Mouse (Mus musculus) lung, postnatal 0 days (tissue): ENCODE data around the gene Gm17509. TPM values are rescaled to one million over a fixed set of nuclear protein-coding genes. Genes with fewer than 3 reads are reported as not detected.

ENCODE experiments used
- ATAC-seq: fragments of 200-750 bp; cut with Nextera tagmentation; 2 replicates; pipeline ENCODE4 v1.8.0; 2017; ENCODE audit warnings: moderate library complexity
- DNase-seq: peaks from one replicate; pipeline ENCODE4 v3.0.0-alpha.2; 2016; ENCODE audit warnings: low spot score
- H3K27ac ChIP-seq: fragments of 300-500 bp; sonication (generic); 2 replicates; pipeline ENCODE4 v1.5.1; 2014; ENCODE audit warnings: antibody characterized with exemption, mild to moderate bottlenecking, low read length, mixed read lengths
- H3K27me3 ChIP-seq: fragments of 300-500 bp; sonication (generic); replicated peaks from 2 replicates; pipeline ENCODE4 v1.6.1; 2014; ENCODE audit warnings: low read length, mixed read lengths; ENCODE audit not compliant: insufficient read depth
- H3K36me3 ChIP-seq: fragments of 300-500 bp; sonication (generic); 2 replicates; pipeline ENCODE4 v1.6.1; 2014; ENCODE audit warnings: low read length, mixed read lengths; ENCODE audit not compliant: insufficient read depth
- H3K4me1 ChIP-seq: fragments of 300-500 bp; sonication (generic); 2 replicates; pipeline ENCODE4 v1.6.1; 2014; ENCODE audit warnings: antibody characterized with exemption, low read depth, low read length, mixed read lengths; ENCODE audit not compliant: insufficient read depth
- H3K4me2 ChIP-seq: fragments of 300-500 bp; sonication (generic); replicated peaks from 2 replicates; pipeline ENCODE4 v1.6.1; 2014; ENCODE audit warnings: low read depth, mild to moderate bottlenecking, low read length, moderate library complexity, mixed read lengths
- H3K4me3 ChIP-seq: fragments of 300-500 bp; sonication (generic); 2 replicates; pipeline ENCODE4 v1.5.1; 2014; ENCODE audit warnings: low read depth, low read length
- H3K9ac ChIP-seq: fragments of 300-500 bp; sonication (generic); replicated peaks from 2 replicates; pipeline ENCODE4 v1.6.1; 2014; ENCODE audit warnings: low read depth, mild to moderate bottlenecking
- H3K9me3 ChIP-seq: fragments of 300-500 bp; sonication (generic); 2 replicates; pipeline ENCODE4 v1.6.1; 2016; ENCODE audit warnings: low read length, mixed read lengths
- CTCF ChIP-seq: IDR thresholded peaks from 2 replicates; pipeline ENCODE4 v1.5.1; 2016; ENCODE audit warnings: antibody characterized with exemption, mild to moderate bottlenecking
- EP300 ChIP-seq: IDR thresholded peaks from 2 replicates; pipeline ENCODE4 v1.6.1; 2016; ENCODE audit warnings: antibody characterized with exemption, mild to moderate bottlenecking, control low read depth
- WGBS: fragments of 180-500 bp; shearing (Covaris S2); extraction: QIAGEN DNeasy Blood & Tissue Kit; methylation state at CpG from one replicate; pipeline ENCODE4 v1.1.7; 2014; 5-methylcytosine and 5-hydroxymethylcytosine counted together
- polyA plus RNA-seq: library from polyadenylated mRNA; unstranded; fragments of >200 nt; fragmentation: Nextera tagmentation; extraction: Ambion mirVana; gene quantifications from 2 replicates; pipeline ENCODE4 v1.2.1, GENCODE M21; 2015

Gm17509 gene
- polyA plus RNA-seq, 1 experiment from 2014 or later: 0.10 TPM

- no peaks in the 10 kb centered on the region for H3K4me1 ChIP-seq
- H3K4me3 ChIP-seq: no peak overlapping the region
- no peak overlapping the region for H3K4me2 ChIP-seq
- no peak overlapping the region for H3K27ac ChIP-seq
- TF ChIP-seq CTCF (no peak), EP300 (no peak)
- ATAC-seq (no peak), DNase-seq (no peak)
- H3K36me3 ChIP-seq: no peaks in the 10 kb centered on the region
- H3K9me3 ChIP-seq: no peaks in the 10 kb centered on the region
- WGBS: 55% methylated on average over 2 of the region's 2 CpGs
- H3K9ac ChIP-seq: no peak overlapping the region
- H3K27me3 ChIP-seq: peaks cover 6% of the 10 kb centered on the region
Observed at GRCm38 (mm10) chr13:117224901-117225300, 4.0 kb upstream of the Gm17509 start.

- H3K4me3 ChIP-seq: no peak overlapping the region
- H3K27me3 ChIP-seq: peaks cover 6% of the 10 kb centered on the region
- H3K27ac ChIP-seq: no peak overlapping the region
- H3K9ac ChIP-seq: no peak overlapping the region
- H3K36me3 ChIP-seq: no peaks in the 10 kb centered on the region
- TF ChIP-seq EP300 (no peak), CTCF (no peak)
- no peaks in the 10 kb centered on the region for H3K4me1 ChIP-seq
- no peak overlapping the region for H3K4me2 ChIP-seq
- peak; percentile 69 for DNase-seq
- WGBS: 40% methylated on average over 5 of the region's 5 CpGs
- ATAC-seq: peak; percentile 29
- H3K9me3 ChIP-seq: no peaks in the 10 kb centered on the region
Observed at GRCm38 (mm10) chr13:117223125-117223524, 2.2 kb upstream of the Gm17509 start.

GRCm38 (mm10) chr13:117219871-117220500 lies 889 bp downstream of the Gm17509 start:
- H3K27ac ChIP-seq: no peak overlapping the region
- DNase-seq (no peak), ATAC-seq (no peak)
- peak overlapping the region; percentile 69 for H3K4me2 ChIP-seq
- H3K36me3 ChIP-seq: no peaks in the 10 kb centered on the region
- H3K9ac ChIP-seq: no peak overlapping the region
- TF ChIP-seq EP300 (no peak), CTCF (no peak)
- WGBS: 10% methylated on average over 16 of the region's 16 CpGs
- peak overlapping the region; percentile 50 for H3K4me3 ChIP-seq
- H3K4me1 ChIP-seq: no peaks in the 10 kb centered on the region
- H3K9me3 ChIP-seq: no peaks in the 10 kb centered on the region
- peaks cover 6% of the 10 kb centered on the region for H3K27me3 ChIP-seq

- no peak overlapping the region for H3K4me2 ChIP-seq
- no peaks in the 10 kb centered on the region for H3K4me1 ChIP-seq
- TF ChIP-seq EP300 (no peak), CTCF (no peak)
- no peak overlapping the region for H3K27ac ChIP-seq
- DNase-seq (no peak), ATAC-seq (no peak)
- no peak overlapping the region for H3K4me3 ChIP-seq
- H3K36me3 ChIP-seq: no peaks in the 10 kb centered on the region
- peaks cover 6% of the 10 kb centered on the region for H3K27me3 ChIP-seq
- H3K9ac ChIP-seq: no peak overlapping the region
- WGBS: 80% methylated on average over 2 of the region's 2 CpGs
- no peaks in the 10 kb centered on the region for H3K9me3 ChIP-seq
Observed at GRCm38 (mm10) chr13:117218092-117218491, 2.8 kb downstream of the Gm17509 start.

- DNase-seq (no peak), ATAC-seq (no peak)
- no peak overlapping the region for H3K4me2 ChIP-seq
- no peaks in the 10 kb centered on the region for H3K36me3 ChIP-seq
- TF ChIP-seq CTCF (no peak), EP300 (no peak)
- H3K9ac ChIP-seq: no peak overlapping the region
- 42% methylated on average over 11 of the region's 11 CpGs for WGBS
- no peak overlapping the region for H3K4me3 ChIP-seq
- H3K9me3 ChIP-seq: no peaks in the 10 kb centered on the region
- H3K27me3 ChIP-seq: peaks cover 6% of the 10 kb centered on the region
- H3K4me1 ChIP-seq: no peaks in the 10 kb centered on the region
- H3K27ac ChIP-seq: no peak overlapping the region
Observed at GRCm38 (mm10) chr13:117217621-117218020, 3.3 kb downstream of the Gm17509 start.

GRCm38 (mm10) chr13:117216752-117217363 lies 4.0 kb downstream of the Gm17509 start:
- H3K9ac ChIP-seq: no peak overlapping the region
- WGBS: 26% methylated on average over 9 of the region's 9 CpGs

More at GRCm38 (mm10) chr13:117216752-117217363, 4.0 kb downstream of the Gm17509 start:
- Histone ChIP-seq H3K4me3 (no peak overlapping the region), H3K27ac (no peak overlapping the region), H3K4me1 (no peaks in the 10 kb centered on the region), H3K36me3 (no peaks in the 10 kb centered on the region), H3K4me2 (no peak overlapping the region), H3K27me3 (peaks cover 6% of the 10 kb centered on the region), H3K9me3 (no peaks in the 10 kb centered on the region)
- ATAC-seq: no peak
- DNase-seq: no peak
- TF ChIP-seq CTCF (no peak), EP300 (no peak)
